Mouse (Mus musculus) ES-Bruce4 (cell line): ENCODE results near the gene Blvrb. TPM values are rescaled to one million over a fixed set of nuclear protein-coding genes. Genes with fewer than 3 reads are reported as not detected.
"Not testable (repeated sequence)": the region's sequence is repeated elsewhere in the genome, so short reads cannot be mapped to it uniquely, and the experiment has no call there.

Source experiments
- H3K27ac ChIP-seq: 2 replicates; pipeline ENCODE4 v1.5.1; 2012; ENCODE audit warnings: low read length, inconsistent platforms; ENCODE audit not compliant: insufficient read depth
- H3K27me3 ChIP-seq: 2 replicates; pipeline ENCODE4 v1.6.1; 2012; ENCODE audit warnings: mild to moderate bottlenecking, low read length, inconsistent platforms; ENCODE audit not compliant: control insufficient read depth, poor library complexity, insufficient read depth, severe bottlenecking
- H3K36me3 ChIP-seq: 2 replicates; pipeline ENCODE4 v1.6.1; 2012; ENCODE audit warnings: inconsistent platforms, mild to moderate bottlenecking, low read length, moderate library complexity; ENCODE audit not compliant: control insufficient read depth, poor library complexity, insufficient read depth, severe bottlenecking
- H3K4me1 ChIP-seq: one replicate; pipeline ENCODE4 v1.8.1; 2011; ENCODE audit warnings: low read length; ENCODE audit not compliant: control insufficient read depth, insufficient read depth
- H3K4me3 ChIP-seq: 2 replicates; pipeline ENCODE4 v1.5.1; 2011; ENCODE audit warnings: low read depth, mild to moderate bottlenecking, low read length
- H3K9ac ChIP-seq: 2 replicates; pipeline ENCODE4 v1.6.1; 2012; ENCODE audit warnings: low read depth, mild to moderate bottlenecking, inconsistent platforms; ENCODE audit not compliant: poor library complexity, severe bottlenecking
- H3K9me3 ChIP-seq: replicated peaks from 2 replicates; pipeline ENCODE4 v1.6.1; 2012; ENCODE audit warnings: mild to moderate bottlenecking, low read length, inconsistent platforms; ENCODE audit not compliant: control insufficient read depth, poor library complexity, insufficient read depth, severe bottlenecking
- CTCF ChIP-seq: IDR thresholded peaks from one replicate; pipeline ENCODE4 v1.8.1; 2011; ENCODE audit warnings: low read depth, low read length
- EP300 ChIP-seq: IDR thresholded peaks from 2 replicates; pipeline ENCODE4 v1.6.1; 2011; ENCODE audit warnings: low read depth, low read length; ENCODE audit not compliant: insufficient read depth
- POLR2A ChIP-seq: IDR thresholded peaks from one replicate; pipeline ENCODE4 v1.8.1; 2011; ENCODE audit warnings: low read length; ENCODE audit not compliant: insufficient read depth
- polyA plus RNA-seq: library from polyadenylated mRNA; stranded (reverse); fragments of >200 nt; gene quantifications from 2 replicates; pipeline ENCODE4 v1.2.4, GENCODE M21; 2011; ENCODE audit warnings: low read depth; ENCODE audit not compliant: missing spikeins, insufficient read depth, insufficient read length

The Blvrb gene
- polyA plus RNA-seq, 1 experiment, result 44.3 TPM

DNA sequence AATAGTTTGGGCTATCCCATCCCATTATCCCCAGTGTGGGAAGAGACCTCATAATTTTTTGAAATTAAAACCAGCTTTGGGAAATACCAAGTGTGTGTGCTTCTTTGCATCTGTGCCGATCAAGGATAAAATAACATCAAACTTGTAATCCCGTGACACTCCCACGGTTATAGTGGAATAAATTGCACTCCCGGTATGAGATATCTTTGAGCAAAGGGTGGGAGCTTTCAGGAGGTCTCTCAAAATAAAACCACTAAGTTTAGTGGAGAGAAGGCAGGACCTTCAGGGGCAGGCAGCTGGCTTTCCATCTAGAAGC lies 42.4 kb downstream of the Blvrb start:
- Histone ChIP-seq H3K27me3 (no peaks in the 10 kb centered on the region), H3K27ac (peak overlapping the region; percentile 75), H3K4me1 (peaks cover 12% of the 10 kb centered on the region), H3K9me3 (no peaks in the 10 kb centered on the region), H3K4me3 (peak overlapping the region; percentile 49), H3K36me3 (peaks cover 2% of the 10 kb centered on the region; the same call in 1 of the 2 replicates), H3K9ac (peak overlapping the region; percentile 56)
- TF ChIP-seq CTCF, result no peak
- no peak for TF ChIP-seq POLR2A
- TF ChIP-seq EP300, result no peak

DNA sequence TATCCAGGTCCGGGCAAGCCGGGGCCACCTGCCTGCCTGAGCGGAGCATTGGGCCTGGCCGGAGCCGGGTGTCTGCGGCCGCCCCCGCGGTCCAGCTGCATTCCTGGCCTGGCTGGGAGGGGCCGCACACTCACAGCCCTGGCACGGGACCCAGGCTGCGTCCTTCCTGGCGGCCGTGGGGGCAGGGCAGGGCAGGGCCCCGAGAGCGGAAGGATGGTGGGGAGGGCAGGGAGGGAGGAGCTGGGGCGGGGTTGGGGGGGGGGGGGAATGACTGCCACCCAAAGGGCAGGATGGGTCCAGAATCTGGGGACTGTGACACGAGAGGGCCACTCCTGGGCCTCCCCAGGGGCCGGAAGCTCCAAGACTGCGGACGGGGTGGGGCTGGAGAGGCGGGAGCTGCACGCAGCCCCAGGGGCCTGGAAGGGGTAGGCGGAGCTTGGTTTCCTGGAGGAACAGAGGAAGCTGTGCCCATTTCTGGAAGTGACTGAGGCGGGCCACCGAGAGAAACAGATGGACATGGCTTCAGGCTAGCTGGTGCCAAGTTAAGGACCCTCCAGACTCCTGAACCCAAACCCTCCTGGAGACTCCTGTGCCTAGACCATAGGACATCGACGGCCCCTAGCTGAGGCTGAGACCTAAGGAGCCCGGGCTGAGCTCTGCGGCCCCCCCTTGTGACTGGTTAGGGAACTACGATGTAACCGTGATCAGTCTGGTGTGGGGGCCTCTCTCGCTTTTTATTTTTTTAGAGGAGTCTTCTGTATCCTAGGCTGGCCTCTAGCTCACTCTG lies 43.0 kb downstream of the Blvrb start:
- TF ChIP-seq CTCF, result peak; percentile 41
- TF ChIP-seq EP300, result no peak
- H3K4me3 ChIP-seq, result peak overlapping the region; percentile 65
- peak overlapping the region; percentile 82 for H3K27ac ChIP-seq
- peaks cover 12% of the 10 kb centered on the region for H3K4me1 ChIP-seq
- no peaks in the 10 kb centered on the region for H3K9me3 ChIP-seq
- H3K36me3 ChIP-seq, result peaks cover 2% of the 10 kb centered on the region; the same call in 1 of the 2 replicates
- peak overlapping the region; percentile 56 for H3K9ac ChIP-seq
- H3K27me3 ChIP-seq, result no peaks in the 10 kb centered on the region

DNA sequence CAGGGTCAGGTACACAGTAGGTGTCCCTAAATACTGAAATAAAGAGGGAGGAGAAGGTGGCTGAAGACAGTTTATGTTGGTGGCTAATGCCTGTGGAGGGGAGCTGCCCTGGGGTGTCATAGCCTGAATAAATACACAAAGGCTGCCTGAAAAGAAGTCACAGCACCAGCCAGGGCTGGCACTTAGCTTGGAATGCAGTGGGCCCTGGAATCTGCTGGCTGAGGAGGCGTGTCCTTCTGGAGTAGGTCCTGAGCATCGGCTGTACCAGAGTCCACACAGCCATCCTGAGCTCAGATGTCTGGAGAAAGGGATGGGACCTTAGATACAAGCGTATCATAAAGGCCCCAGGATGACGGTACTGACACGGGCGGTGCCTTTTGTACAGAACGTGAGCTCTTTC lies 44.1 kb downstream of the Blvrb start:
- H3K9ac ChIP-seq, result no peak overlapping the region
- H3K9me3 ChIP-seq, result no peaks in the 10 kb centered on the region
- peaks cover 12% of the 10 kb centered on the region for H3K4me1 ChIP-seq
- H3K36me3 ChIP-seq, result peaks cover 2% of the 10 kb centered on the region; the same call in 1 of the 2 replicates
- H3K27ac ChIP-seq, result peak overlapping the region; percentile 82
- TF ChIP-seq EP300, result no peak
- TF ChIP-seq POLR2A, result no peak
- TF ChIP-seq CTCF, result no peak
- H3K4me3 ChIP-seq, result no peak overlapping the region
- no peaks in the 10 kb centered on the region for H3K27me3 ChIP-seq

DNA sequence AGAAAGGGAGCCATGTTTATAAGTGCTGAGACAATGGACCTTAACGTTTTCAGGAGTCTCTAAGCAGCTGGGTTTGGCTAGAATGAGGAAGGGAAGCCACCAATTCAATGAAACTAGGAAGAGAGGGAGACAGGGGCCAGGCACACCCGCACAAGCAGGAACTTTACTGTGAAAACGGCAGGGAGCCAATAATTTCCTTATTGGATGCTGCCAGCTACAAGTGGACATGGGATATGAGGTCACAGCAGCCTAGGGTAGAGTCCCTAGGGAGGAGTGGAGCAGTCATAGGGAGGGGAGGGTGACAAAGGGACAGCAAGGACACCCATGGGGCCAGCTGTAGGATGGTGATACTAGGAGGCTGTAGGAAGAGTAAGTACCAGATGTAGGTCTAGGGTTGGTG lies 45.2 kb downstream of the Blvrb start:
- Histone ChIP-seq H3K9me3 (no peaks in the 10 kb centered on the region), H3K9ac (no peak overlapping the region), H3K36me3 (peaks cover 2% of the 10 kb centered on the region; the same call in 1 of the 2 replicates), H3K4me3 (no peak overlapping the region), H3K27ac (no peak overlapping the region), H3K27me3 (no peaks in the 10 kb centered on the region), H3K4me1 (peaks cover 12% of the 10 kb centered on the region)
- TF ChIP-seq POLR2A (no peak), EP300 (no peak), CTCF (no peak)

DNA sequence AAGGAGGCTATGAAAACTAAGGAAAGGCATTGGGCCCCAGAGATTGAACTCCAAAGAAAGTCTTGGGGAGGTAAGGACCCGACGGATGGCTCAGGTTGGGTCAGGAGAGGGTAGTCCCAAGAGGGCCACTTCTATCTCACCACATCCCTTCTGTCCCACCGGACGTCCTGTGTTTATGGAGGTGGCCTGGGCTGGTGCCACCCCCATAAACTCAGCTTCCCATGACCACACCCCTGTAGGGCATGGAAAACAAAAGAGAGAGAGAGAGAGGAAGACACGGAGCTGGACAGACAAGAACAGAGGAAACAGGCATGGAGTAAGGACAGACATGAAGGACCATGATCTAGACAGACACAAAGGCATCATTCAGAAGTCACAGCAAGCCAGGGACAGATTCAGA lies 45.7 kb downstream of the Blvrb start:
- Histone ChIP-seq H3K36me3 (peaks cover 2% of the 10 kb centered on the region; the same call in 1 of the 2 replicates), H3K9ac (no peak overlapping the region), H3K4me3 (no peak overlapping the region), H3K9me3 (no peaks in the 10 kb centered on the region), H3K4me1 (peaks cover 14% of the 10 kb centered on the region), H3K27me3 (no peaks in the 10 kb centered on the region), H3K27ac (no peak overlapping the region)
- TF ChIP-seq CTCF, result no peak
- TF ChIP-seq EP300, result no peak
- TF ChIP-seq POLR2A, result no peak

DNA sequence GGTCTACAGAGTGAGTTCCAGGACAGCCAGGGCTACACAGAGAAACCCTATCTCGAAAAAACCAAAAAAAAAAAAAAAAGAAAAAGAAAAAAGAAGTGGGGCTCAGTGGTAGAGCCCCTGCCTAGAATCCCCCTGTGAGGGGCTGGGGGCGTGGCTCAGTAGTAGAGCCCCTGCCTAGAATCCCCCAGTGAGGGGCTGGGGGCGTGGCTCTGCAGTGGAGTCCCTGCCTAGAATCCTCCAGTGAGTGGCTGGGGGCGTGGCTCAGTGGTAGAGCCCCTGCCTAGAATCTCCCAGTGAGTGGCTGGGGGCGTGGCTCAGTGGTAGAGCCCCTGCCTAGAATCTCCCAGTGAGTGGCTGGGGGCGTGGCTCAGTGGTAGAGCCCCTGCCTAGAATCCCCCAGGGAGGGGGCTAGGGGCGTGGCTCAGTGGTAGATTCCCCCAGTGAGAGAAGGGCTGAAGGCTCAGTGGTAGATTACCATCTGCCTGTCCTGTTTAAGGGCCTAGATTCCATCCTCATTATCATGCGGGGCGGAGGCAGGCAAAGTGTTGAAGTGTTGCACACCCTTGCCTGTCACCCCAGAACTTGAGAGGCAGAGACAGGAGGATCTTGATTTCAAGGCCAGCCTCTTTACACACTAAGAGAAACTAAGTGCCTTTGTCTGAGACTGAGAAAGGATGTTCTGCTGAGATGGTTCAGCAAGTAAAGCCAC lies 47.0 kb downstream of the Blvrb start:
- not testable (repeated sequence) for H3K27me3 ChIP-seq, H3K9ac ChIP-seq, H3K9me3 ChIP-seq, H3K27ac ChIP-seq, H3K36me3 ChIP-seq, H3K4me3 ChIP-seq
- H3K4me1 ChIP-seq, result peaks cover 10% of the 10 kb centered on the region
